Mouse (Mus musculus): ENCODE data around the gene Thap4.

GRCm38 (mm10) chr1:93751290-93751689 is 3.4 kb downstream of the Thap4 start, which contains the start of gene Atg4b:
- TF ChIP-seq POLR2A (IDR thresholded peaks at IDR 0.05; ENCODE audit: low read depth, low read length) = no peak
- no peak for TF ChIP-seq CTCF (conservative IDR thresholded peaks at IDR 0.05; ENCODE audit: insufficient read depth, insufficient read length, low read depth, low read length)

Measured in kidney, adult 2 months (tissue).